Mouse (Mus musculus): Measurements from ENCODE around the gene Hist1h2bn.
"Not testable (repeated sequence)": the region's sequence is repeated elsewhere in the genome, so short reads cannot be mapped to it uniquely, and the experiment has no call there.

Hist1h2bn gene

GRCm38 (mm10) chr13:21781639-21782038 lies 27.7 kb downstream of the Hist1h2bn start:
- DNase-seq (ENCODE audit: inconsistent ontology term) = no peak

- DNase-seq (ENCODE audit: inconsistent ontology term) = peak; percentile 77
Observed at GRCm38 (mm10) chr13:21782361-21783254, 28.7 kb downstream of the Hist1h2bn start.

- peak; percentile 91 for DNase-seq (ENCODE audit: inconsistent ontology term)
Observed at GRCm38 (mm10) chr13:21783255-21783617, 29.3 kb downstream of the Hist1h2bn start, which contains the start of gene Hist1h3i. Gene Hist1h3i, minus strand, starts transcription at chr13:21783370.

GRCm38 (mm10) chr13:21783734-21784161 lies 29.8 kb downstream of the Hist1h2bn start:
- DNase-seq (ENCODE audit: inconsistent ontology term) = no peak

- no peak for DNase-seq (ENCODE audit: inconsistent ontology term)
Observed at GRCm38 (mm10) chr13:21784311-21784710, 30.4 kb downstream of the Hist1h2bn start.

- peak; percentile 58 for DNase-seq (ENCODE audit: inconsistent ontology term)
Observed at GRCm38 (mm10) chr13:21786189-21786898, 32.4 kb downstream of the Hist1h2bn start.

- DNase-seq (ENCODE audit: inconsistent ontology term) = peak; percentile 96
Observed at GRCm38 (mm10) chr13:21786899-21787629, 33.1 kb downstream of the Hist1h2bn start, which contains the start of the genes Hist1h2an and Hist1h2bp. Gene Hist1h2an, minus strand, starts transcription at chr13:21787218. Gene Hist1h2bp, plus strand, starts transcription at chr13:21787461.

GRCm38 (mm10) chr13:21787760-21788593 lies 34.1 kb downstream of the Hist1h2bn start:
- DNase-seq (ENCODE audit: inconsistent ontology term) = peak; percentile 65

- DNase-seq (ENCODE audit: inconsistent ontology term) = no peak
Observed at GRCm38 (mm10) chr13:21789925-21790324, 36.0 kb downstream of the Hist1h2bn start.

GRCm38 (mm10) chr13:21790601-21791283 lies 36.8 kb downstream of the Hist1h2bn start:
- peak; percentile 30 for DNase-seq (ENCODE audit: inconsistent ontology term)

GRCm38 (mm10) chr13:21795584-21795983 lies 41.7 kb downstream of the Hist1h2bn start:
- no peak for DNase-seq (ENCODE audit: inconsistent ontology term)

GRCm38 (mm10) chr13:21797163-21797562 lies 43.2 kb downstream of the Hist1h2bn start:
- not testable (repeated sequence) for DNase-seq (ENCODE audit: inconsistent ontology term)

- not testable (repeated sequence) for DNase-seq (ENCODE audit: inconsistent ontology term)
Observed at GRCm38 (mm10) chr13:21803058-21803457, 49.1 kb downstream of the Hist1h2bn start.

All from Muller cell, postnatal 12 days (primary cell).